Mouse (Mus musculus): Measurements from ENCODE around the gene Igf1. TPM values are rescaled to one million over a fixed set of nuclear protein-coding genes. Genes with fewer than 3 reads are reported as not detected.

The Igf1 gene
- polyA plus RNA-seq, 1 experiment from 2014 or later = 1,006 TPM

- Histone ChIP-seq H3K27ac (no peak overlapping the region), H3K4me3 (ENCODE audit: inconsistent target) (no peak overlapping the region), H3K79me2 (ENCODE audit: inconsistent target) (peaks cover 64% of the 10 kb centered on the region), H3K36me3 (ENCODE audit: inconsistent target) (peaks cover 94% of the 10 kb centered on the region)
- 92% methylated on average over 9 of the region's 9 CpGs for WGBS (ENCODE audit: missing documents)
Measured at GRCm38 (mm10) chr10:87868349-87869053, 10.4 kb downstream of the Igf1 start.

GRCm38 (mm10) chr10:87869151-87869550 is 11.1 kb downstream of the Igf1 start:
- Histone ChIP-seq H3K79me2 (ENCODE audit: inconsistent target) (peaks cover 64% of the 10 kb centered on the region), H3K27ac (no peak overlapping the region)
- WGBS (ENCODE audit: missing documents) = 81% methylated on average over 2 of the region's 2 CpGs

GRCm38 (mm10) chr10:87869691-87870090 is 11.6 kb downstream of the Igf1 start:
- Histone ChIP-seq H3K27ac (no peak overlapping the region), H3K79me2 (ENCODE audit: inconsistent target) (peaks cover 59% of the 10 kb centered on the region; the same call in 1 of the 2 replicates), H3K4me3 (ENCODE audit: inconsistent target) (no peak overlapping the region), H3K36me3 (ENCODE audit: inconsistent target) (peaks cover 92% of the 10 kb centered on the region)
- 100% methylated on average over 1 of the region's 1 CpGs for WGBS (ENCODE audit: missing documents)

More at GRCm38 (mm10) chr10:87869151-87869550, 11.1 kb downstream of the Igf1 start:
- Histone ChIP-seq H3K4me3 (ENCODE audit: inconsistent target) (no peak overlapping the region), H3K36me3 (ENCODE audit: inconsistent target) (peaks cover 95% of the 10 kb centered on the region)

- no peak overlapping the region for H3K4me3 ChIP-seq (ENCODE audit: inconsistent target)
- H3K79me2 ChIP-seq (ENCODE audit: inconsistent target) = peaks cover 40% of the 10 kb centered on the region; the same call in 1 of the 2 replicates
- H3K36me3 ChIP-seq (ENCODE audit: inconsistent target) = peaks cover 69% of the 10 kb centered on the region
- no peak overlapping the region for H3K27ac ChIP-seq
- 87% methylated on average over 8 of the region's 8 CpGs for WGBS (ENCODE audit: missing documents)
Measured at GRCm38 (mm10) chr10:87871863-87872647, 14.0 kb downstream of the Igf1 start.

GRCm38 (mm10) chr10:87872854-87873253 is 14.8 kb downstream of the Igf1 start:
- 93% methylated on average over 5 of the region's 5 CpGs for WGBS (ENCODE audit: missing documents)
- H3K36me3 ChIP-seq (ENCODE audit: inconsistent target) = peaks cover 61% of the 10 kb centered on the region
- H3K4me3 ChIP-seq (ENCODE audit: inconsistent target) = no peak overlapping the region
- no peak overlapping the region for H3K27ac ChIP-seq
- peaks cover 34% of the 10 kb centered on the region; the same call in 1 of the 2 replicates for H3K79me2 ChIP-seq (ENCODE audit: inconsistent target)

DNA sequence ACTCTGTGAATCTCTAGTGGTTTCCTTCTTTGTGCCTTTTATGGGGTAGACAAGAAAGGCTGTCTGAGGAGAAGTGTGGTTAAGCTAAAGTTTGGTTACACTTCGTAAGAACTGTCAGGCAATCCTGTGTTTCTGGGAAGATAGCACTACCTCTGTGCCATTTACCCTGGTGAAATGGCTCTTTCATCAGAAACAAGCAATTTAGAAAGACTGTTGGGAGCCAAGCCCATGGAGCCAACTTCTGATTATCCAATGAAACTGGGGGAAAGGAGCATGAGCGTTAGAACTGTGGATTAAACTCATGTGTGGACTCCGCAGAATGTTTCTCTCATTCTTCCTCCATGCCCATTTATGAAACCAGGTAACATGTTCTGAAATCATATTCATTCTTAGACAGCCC is 15.5 kb downstream of the Igf1 start:
- H3K27ac ChIP-seq = no peak overlapping the region
- peaks cover 28% of the 10 kb centered on the region; the same call in 1 of the 2 replicates for H3K79me2 ChIP-seq (ENCODE audit: inconsistent target)
- WGBS (ENCODE audit: missing documents) = 100% methylated on average over 3 of the region's 3 CpGs
- H3K4me3 ChIP-seq (ENCODE audit: inconsistent target) = no peak overlapping the region
- peaks cover 60% of the 10 kb centered on the region for H3K36me3 ChIP-seq (ENCODE audit: inconsistent target)

GRCm38 (mm10) chr10:87880071-87880785 is 22.2 kb downstream of the Igf1 start:
- H3K79me2 ChIP-seq (ENCODE audit: inconsistent target) = peaks cover 15% of the 10 kb centered on the region; the same call in 1 of the 2 replicates
- 95% methylated on average over 7 of the region's 7 CpGs for WGBS (ENCODE audit: missing documents)
- H3K4me3 ChIP-seq (ENCODE audit: inconsistent target) = no peak overlapping the region
- H3K27ac ChIP-seq = no peak overlapping the region
- H3K36me3 ChIP-seq (ENCODE audit: inconsistent target) = peaks cover 35% of the 10 kb centered on the region; the same call in 1 of the 2 replicates

DNA sequence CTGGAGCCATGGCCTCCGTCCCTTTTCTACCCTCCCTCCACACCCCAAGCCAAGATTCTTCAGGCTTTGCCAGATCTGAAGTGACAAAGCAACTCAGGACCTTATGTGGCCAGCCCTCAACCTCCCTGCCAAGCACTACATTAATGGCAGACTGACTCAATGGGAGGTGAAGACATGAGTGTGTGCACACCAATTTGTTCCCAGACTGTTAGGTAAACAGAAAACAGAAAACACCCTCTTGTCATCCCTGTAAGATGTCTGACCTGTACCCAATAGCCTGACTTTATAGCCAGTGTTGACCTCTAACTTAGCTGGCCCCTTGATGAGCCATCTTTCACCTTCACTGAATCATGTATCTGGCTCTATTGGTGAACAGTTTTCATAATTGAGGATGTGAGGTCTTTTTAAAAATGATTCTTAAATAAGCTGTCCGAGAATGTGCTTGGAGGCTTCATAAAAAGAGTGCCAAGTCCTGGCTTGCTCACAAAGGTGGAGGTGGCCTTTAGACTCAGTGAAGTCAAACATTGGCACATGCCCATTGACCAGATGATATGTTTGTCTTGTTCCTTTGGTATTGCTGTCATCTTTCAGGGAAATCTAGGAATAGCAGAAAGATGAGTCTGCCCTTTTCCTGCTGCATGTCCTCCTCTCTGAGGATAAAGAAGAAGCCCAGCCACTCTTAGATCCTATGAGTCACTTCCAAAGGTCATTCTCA is 27.4 kb downstream of the Igf1 start:
- Histone ChIP-seq H3K27ac (no peak overlapping the region), H3K79me2 (ENCODE audit: inconsistent target) (peaks cover 29% of the 10 kb centered on the region; the same call in 1 of the 2 replicates), H3K36me3 (ENCODE audit: inconsistent target) (peaks cover 26% of the 10 kb centered on the region; the same call in 1 of the 2 replicates), H3K4me3 (ENCODE audit: inconsistent target) (no peak overlapping the region)
- 92% methylated on average over 2 of the region's 2 CpGs for WGBS (ENCODE audit: missing documents)

- peaks cover 18% of the 10 kb centered on the region; the same call in 1 of the 2 replicates for H3K36me3 ChIP-seq (ENCODE audit: inconsistent target)
- no peak overlapping the region for H3K27ac ChIP-seq
Measured at GRCm38 (mm10) chr10:87889850-87890249, 31.8 kb downstream of the Igf1 start.

GRCm38 (mm10) chr10:87892256-87892655 is 34.2 kb downstream of the Igf1 start:
- Histone ChIP-seq H3K79me2 (ENCODE audit: inconsistent target) (peaks cover 61% of the 10 kb centered on the region; the same call in 1 of the 2 replicates), H3K27ac (no peak overlapping the region), H3K4me3 (ENCODE audit: inconsistent target) (no peak overlapping the region), H3K36me3 (ENCODE audit: inconsistent target) (peaks cover 23% of the 10 kb centered on the region; the same call in 1 of the 2 replicates)

More at GRCm38 (mm10) chr10:87889850-87890249, 31.8 kb downstream of the Igf1 start:
- no peak overlapping the region for H3K4me3 ChIP-seq (ENCODE audit: inconsistent target)
- H3K79me2 ChIP-seq (ENCODE audit: inconsistent target) = peaks cover 49% of the 10 kb centered on the region; the same call in 1 of the 2 replicates

DNA sequence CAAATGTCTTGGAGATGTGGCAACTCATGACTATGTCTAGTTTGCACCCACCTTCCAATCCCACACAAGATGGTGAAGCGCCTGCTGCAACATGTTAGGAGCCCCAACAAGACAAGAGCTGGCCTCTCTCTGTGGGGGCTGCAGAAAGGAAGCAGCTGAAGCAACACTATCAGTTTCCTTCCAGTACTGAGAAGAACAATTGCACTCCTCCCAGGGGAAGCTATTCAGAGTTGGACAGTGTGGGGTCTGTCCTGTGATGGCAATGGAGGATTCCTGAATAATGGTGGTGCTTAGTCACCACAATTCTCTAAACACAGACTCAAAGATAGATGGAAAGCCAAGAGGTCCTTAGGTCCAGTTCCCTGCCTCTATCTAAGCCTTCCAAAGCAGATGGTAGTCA is 35.2 kb downstream of the Igf1 start:
- peaks cover 23% of the 10 kb centered on the region; the same call in 1 of the 2 replicates for H3K36me3 ChIP-seq (ENCODE audit: inconsistent target)
- H3K27ac ChIP-seq = no peak overlapping the region
- H3K79me2 ChIP-seq (ENCODE audit: inconsistent target) = peaks cover 61% of the 10 kb centered on the region; the same call in 1 of the 2 replicates
- 93% methylated on average over 1 of the region's 1 CpGs for WGBS (ENCODE audit: missing documents)
- no peak overlapping the region for H3K4me3 ChIP-seq (ENCODE audit: inconsistent target)

DNA sequence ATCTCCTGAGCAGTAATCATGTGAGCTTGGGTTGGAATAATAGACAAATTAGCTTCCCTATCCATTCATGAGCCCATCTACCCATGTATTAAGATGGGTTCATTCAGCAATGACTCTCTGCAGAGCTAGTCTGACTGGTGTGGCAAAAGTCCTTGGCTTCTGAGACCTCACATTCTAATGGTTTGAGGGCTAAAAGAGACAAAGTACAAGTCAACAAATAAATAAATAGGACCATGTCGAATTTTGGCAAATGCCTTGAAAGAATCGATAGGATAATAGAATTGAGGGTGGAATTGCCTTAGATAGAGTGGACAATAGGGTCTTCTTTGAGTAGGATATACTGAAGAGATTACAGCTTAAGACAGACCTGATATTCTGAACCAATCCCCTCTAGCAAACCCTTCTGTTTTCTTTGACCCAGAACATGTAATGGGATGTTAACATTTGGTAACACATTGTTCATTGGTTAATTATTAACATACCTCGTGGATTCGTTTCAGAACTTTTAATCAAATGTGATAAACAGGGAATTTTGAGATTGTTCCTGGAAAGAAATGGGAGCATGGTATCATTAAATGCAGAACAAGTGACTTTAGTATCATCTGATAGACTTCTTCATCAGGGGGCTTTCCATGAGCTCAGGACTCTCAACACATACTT is 36.5 kb downstream of the Igf1 start:
- Histone ChIP-seq H3K27ac (no peak overlapping the region), H3K79me2 (ENCODE audit: inconsistent target) (peaks cover 66% of the 10 kb centered on the region; the same call in 1 of the 2 replicates), H3K4me3 (ENCODE audit: inconsistent target) (no peak overlapping the region), H3K36me3 (ENCODE audit: inconsistent target) (peaks cover 25% of the 10 kb centered on the region; the same call in 1 of the 2 replicates)
- 83% methylated on average over 4 of the region's 4 CpGs for WGBS (ENCODE audit: missing documents)

DNA sequence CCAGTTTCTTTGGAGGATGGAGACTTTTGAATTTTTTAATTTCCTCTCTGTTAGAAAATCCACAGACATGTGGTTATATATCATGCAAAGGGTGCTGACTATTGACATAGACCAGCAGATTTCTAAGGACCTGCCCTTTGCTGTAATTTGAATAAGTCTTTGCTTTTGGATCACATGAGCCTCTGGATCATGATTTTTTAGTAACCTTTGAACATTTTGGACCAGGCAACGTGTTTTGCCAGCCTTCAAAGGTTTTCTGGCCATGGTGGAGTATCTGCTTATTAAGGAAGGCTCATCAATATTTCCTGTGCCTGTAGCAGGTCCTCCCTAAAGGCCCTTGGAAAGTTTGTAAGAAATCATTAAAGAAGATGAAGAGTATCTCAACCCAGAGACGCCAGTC is 37.3 kb downstream of the Igf1 start:
- Histone ChIP-seq H3K4me3 (ENCODE audit: inconsistent target) (no peak overlapping the region), H3K79me2 (ENCODE audit: inconsistent target) (peaks cover 74% of the 10 kb centered on the region; the same call in 1 of the 2 replicates), H3K36me3 (ENCODE audit: inconsistent target) (peaks cover 27% of the 10 kb centered on the region; the same call in 1 of the 2 replicates), H3K27ac (no peak overlapping the region)
- 91% methylated on average over 2 of the region's 2 CpGs for WGBS (ENCODE audit: missing documents)

Measured in macrophage (primary cell).